Mouse (Mus musculus) liver, adult 2 months (tissue): Measurements from ENCODE around the gene Dbnl.

ENCODE experiments used
- CTCF ChIP-seq: fragments of 200-500 bp; IDR thresholded peaks from 2 replicates; pipeline ENCODE4 v1.5.1; 2011; ENCODE audit warnings: low read depth, low read length, control low read depth
- POLR2A ChIP-seq: fragments of 200-500 bp; IDR thresholded peaks from 2 replicates; pipeline ENCODE4 v1.6.1; 2011; ENCODE audit warnings: low read length, control low read depth; ENCODE audit not compliant: insufficient read depth; ENCODE audit errors: extremely low read depth

GRCm38 (mm10) chr11:5753755-5754154 is 34.5 kb upstream of the Dbnl start:
- TF ChIP-seq POLR2A: no peak
- no peak for TF ChIP-seq CTCF
